Mouse (Mus musculus) layer of hippocampus, adult 9-10 months (tissue): Measurements from ENCODE around the gene Zp3.

ENCODE experiments used
- DNase-seq: peaks from one replicate; pipeline ENCODE4 v3.0.0; 2022; ENCODE audit warnings: low spot score

The Zp3 gene

GRCm38 (mm10) chr5:135962125-135962491, 17.8 kb upstream of the Zp3 start:
- no peak for DNase-seq

DNA sequence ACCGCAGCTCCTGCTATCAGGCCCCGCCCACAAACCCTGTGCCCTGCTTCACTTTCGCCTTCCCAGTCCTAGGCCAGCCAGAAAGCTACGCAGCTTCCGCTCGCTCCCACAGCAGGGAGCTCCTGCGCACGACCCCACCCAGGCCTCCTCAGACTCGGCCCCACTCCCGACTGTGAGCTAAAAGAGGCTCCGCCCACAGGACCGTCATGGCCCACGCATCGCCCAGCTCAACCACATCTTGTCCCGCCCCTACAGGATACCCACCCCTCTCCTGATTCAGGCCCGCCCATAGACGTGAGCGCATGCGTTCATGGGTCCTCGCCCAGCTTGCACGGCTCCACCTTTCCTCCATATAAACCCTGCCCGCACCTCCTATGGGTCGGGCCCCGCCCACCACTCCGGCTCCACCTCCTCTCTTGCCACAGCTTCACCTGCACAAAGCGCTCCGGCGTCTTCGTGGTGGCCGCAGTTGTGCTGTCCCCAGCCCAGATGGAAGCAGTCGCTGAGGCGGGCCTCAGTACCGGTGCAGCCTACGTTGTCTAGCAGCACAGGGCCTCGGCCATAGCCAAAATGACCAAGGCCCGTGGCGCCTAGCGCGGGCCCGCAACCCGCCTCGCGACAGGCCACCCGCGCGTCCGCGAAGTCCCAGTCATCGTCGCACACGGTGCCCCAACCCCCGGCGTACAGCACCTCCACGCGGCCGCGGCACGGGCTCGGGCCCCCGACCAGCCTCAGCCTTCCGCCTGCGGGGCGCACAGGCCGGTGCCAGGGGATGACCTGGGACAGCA, 17.2 kb upstream of the Zp3 start:
- DNase-seq = peak; percentile 92

DNA sequence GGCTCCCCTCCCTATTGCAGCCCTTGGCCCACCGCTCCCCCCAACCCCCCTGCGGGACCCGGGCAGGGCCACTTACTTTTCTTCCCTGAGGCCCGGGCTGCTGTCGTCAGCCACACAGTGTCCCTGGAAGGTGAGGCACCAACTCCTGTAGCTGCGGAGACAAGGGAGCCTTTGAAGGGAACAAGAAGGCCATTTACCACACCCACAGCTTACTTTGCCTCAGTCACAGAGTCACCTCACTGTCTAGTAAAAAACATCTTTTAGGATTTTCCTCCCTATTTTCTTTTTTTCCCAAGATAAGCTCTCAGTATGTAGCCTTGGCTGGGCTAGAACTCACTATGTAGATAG, 16.6 kb upstream of the Zp3 start:
- no peak for DNase-seq

DNA sequence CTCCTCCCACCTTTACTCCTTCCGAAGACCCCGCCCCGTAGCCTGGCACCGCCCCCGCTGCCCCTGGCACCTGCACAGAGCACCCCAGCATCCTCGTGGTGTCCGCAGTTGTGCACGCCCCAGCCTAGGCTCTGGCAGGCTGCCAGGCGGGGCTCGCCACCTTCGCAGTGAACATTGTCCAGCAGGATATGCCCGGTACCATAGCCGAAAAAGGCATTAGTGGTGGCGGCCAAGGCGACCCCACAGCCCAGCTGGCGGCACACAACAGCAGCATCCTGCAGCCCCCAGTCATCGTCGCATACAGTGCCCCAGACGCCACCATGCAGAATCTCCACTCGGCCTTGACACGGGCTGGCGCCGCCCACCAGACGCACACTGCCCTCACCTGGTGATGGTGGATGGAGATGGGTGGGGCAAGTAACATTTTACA, 14.4 kb upstream of the Zp3 start:
- no peak for DNase-seq

DNA sequence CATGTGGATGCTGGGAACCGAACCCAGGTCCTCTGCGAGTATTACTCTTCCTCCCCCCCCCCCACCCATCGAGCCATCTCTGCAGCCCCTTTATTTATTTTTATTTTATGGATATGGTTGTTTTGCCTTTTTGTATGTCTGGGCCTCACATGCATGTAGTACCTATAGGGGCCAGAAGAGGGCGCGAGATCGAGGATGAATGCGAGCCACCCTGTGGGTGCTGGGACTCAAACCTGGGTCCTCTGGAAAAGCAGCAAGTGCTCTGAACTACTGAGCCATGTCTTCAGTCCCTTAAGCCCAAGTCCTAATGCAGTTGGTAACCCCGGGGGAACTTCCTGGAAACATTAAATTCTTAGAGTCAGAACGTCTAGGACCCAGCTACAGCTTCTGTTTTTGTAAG, 13.0 kb upstream of the Zp3 start:
- DNase-seq = no peak

DNA sequence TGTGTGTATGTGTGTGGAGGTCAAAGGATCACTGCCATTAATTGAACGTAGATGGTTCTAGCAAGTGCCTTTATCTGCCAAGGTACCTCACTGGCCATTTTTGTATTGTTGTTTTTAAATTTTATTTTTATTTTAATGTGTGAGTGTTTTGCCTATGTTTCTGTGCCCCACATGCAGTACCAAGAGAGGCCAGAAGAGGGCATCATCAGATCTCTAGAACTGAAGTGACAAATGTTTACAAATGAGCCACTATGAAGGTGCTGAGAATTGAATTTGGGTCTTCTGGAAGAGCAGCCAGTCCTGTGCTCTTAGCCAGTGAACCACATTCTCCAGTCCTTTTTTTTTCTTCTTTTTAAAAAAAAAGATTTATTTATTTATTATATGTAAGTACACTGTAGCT, 11.1 kb upstream of the Zp3 start:
- DNase-seq = no peak

DNA sequence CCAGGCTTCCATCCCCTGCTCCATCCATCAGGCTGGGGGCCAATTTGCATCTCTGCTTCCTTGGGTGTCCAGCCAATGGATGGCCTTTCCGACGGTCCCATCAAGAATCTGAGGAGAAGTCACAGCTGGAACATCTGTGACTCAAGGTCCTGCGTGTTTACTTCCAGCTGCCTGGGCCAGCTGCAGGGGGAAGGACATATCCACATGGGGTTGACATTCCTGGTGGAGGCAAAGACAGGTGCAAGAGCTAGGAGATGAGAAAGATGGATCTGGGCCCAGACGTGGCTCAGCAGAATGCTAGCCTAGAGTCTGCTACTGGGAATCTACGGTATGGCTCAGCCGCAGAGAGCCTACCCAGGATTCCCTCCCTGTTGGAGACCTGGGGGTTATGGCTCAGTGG, 9.7 kb upstream of the Zp3 start:
- DNase-seq = no peak

- no peak for DNase-seq
Observed at GRCm38 (mm10) chr5:135971876-135972275, 8.0 kb upstream of the Zp3 start.

GRCm38 (mm10) chr5:135974365-135974764, 5.5 kb upstream of the Zp3 start, which contains the start of gene Ssc4d:
TSS of gene Ssc4d (minus strand) at chr5:135974531.
- DNase-seq = no peak

- DNase-seq = no peak
Observed at GRCm38 (mm10) chr5:135975893-135976668, 3.8 kb upstream of the Zp3 start.

GRCm38 (mm10) chr5:135979381-135979780, 518 bp upstream of the Zp3 start:
- no peak for DNase-seq

GRCm38 (mm10) chr5:135982398-135982797, 2.5 kb downstream of the Zp3 start:
- DNase-seq = no peak

DNA sequence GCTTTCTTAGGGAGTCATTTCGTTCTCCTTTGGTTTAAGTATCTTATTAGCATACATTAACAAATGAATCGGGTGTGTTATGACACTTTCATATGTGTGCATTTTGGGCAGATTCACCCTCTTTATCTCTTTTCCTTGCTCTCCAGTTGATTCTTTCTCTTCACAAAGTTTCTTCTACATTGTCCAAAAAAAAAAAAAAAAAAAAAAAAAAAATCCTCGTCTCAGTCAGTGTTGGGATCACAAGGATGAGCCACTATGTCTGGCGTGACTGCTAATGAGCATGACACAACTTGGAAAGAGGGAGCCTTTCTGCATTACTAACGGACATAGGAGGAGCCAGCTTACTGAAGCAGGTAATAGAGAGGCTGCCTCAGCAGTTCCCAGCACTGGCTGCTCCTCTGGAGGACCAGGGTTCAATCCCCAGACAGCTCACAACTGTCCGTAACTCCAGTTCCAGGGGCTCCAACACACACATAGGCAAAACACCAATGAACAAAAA, 4.7 kb downstream of the Zp3 start:
- no peak for DNase-seq

DNA sequence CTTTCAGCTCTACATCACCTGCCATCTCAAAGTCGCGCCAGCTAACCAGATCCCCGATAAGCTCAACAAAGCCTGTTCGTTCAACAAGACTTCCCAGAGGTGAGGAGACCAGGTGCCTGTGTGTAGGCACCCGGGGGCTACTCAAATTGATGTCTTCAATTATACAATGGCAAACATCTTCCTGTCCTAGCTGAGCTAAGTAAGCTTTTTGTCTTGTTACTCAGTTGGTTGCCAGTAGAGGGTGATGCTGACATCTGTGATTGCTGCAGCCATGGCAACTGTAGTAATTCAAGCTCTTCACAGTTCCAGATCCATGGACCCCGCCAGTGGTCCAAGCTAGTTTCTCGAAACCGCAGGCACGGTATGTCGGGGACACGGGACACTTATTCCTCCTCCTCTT, 7.3 kb downstream of the Zp3 start:
- no peak for DNase-seq

DNA sequence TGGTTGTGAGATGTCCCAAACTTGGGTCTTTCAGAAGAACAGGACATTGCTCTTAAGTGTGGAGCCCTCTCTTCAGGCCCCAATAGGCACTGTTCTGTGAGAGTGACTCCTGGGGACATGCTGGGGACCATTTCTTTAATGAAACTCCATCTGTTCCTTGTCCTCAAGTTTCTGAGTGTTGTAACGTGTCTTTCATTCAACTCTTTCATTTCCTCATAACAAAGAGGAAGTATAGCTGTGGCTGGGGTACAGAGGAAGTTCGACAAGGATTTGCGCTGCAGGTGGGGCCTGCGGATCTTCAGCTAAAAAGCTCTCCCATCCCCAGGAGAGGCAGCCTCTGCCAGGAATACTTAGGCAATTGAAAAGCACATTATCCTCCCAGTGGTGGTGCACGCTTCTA, 10.7 kb downstream of the Zp3 start:
- DNase-seq = no peak

DNA sequence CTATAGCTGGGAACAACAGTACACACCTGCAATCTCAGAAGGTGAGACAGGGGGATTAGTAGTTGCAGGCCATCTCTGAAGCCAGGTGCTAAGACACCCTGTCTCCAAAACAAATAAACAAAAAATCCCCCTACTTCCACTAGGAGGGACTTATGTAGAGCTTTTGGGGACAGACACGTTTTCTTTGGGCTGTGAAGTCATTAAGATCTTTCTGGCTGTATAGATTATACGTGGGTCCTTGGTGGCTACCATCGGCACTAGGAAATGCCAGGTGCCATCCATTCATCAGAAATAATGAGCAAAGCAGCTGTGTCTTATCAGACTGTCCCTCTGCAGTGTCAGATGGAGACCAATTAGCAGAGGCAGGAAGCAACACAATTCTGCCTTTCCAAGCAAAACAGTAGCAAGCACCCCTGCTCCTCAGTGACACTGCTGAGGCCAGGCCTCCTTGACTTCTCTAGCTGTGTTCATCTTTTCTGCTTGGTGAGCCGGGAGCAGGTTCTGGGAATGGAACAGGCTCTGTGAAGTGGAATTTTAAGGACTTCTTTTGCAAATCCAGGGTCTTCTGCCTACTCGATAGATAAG, 13.6 kb downstream of the Zp3 start:
- DNase-seq = no peak

GRCm38 (mm10) chr5:135994335-135994724, 14.4 kb downstream of the Zp3 start:
- no peak for DNase-seq

DNA sequence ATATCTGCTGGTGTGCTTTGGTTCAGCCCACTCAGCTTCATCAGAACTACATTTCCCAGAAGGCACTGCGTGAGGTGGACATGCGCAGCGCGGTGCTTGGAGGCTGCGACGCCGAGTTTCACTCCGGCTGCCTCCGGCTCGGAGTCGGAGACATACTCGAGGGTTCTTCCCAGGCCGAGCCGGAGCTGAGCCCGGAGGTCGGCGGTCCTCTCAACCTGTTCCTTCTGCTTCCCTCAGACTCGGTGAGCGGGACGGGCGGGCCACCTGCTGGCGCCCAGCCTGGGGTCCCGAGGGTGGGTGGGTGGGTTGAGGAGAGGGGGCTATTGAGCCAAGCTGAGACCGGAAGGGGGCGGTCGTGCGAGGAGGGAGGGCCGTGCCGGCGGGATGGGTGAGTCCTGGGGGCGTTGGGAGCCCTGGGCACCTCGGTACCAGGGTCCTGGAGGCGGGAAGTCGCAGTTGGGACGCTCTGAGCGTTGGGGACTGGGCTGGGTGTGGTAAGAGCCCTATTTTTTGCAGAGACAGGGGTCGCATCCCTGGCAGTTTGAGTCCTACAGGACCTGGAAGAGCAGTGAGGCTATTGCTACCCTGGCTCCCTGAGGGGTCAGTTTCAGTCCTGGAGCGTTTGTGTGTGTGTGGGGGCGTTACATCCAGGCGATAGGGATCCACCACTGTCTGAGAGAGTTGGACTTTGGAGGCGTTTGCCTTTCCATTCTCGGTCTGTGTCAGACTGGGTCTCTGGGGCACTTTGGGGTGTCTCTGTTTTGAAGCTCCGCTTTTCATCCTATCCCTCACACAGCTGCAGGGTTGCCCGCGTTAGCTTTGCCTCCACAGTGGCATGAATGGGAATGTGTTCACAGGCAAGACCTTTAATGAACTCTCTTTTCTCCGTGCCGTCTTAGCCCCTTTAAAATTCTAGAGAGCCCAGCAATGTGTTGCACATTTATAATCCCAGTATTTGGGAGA, 15.1 kb downstream of the Zp3 start, which contains the start of gene Dtx2:
Dtx2 (plus strand) TSS at position 76 of the 963 bp plus-strand sequence.
- DNase-seq = peak; percentile 87

GRCm38 (mm10) chr5:135996162-135996561, 16.3 kb downstream of the Zp3 start:
- no peak for DNase-seq

- no peak for DNase-seq
Observed at GRCm38 (mm10) chr5:136001222-136001621, 21.3 kb downstream of the Zp3 start.

- no peak for DNase-seq
Observed at GRCm38 (mm10) chr5:136002325-136002724, 22.4 kb downstream of the Zp3 start.

DNA sequence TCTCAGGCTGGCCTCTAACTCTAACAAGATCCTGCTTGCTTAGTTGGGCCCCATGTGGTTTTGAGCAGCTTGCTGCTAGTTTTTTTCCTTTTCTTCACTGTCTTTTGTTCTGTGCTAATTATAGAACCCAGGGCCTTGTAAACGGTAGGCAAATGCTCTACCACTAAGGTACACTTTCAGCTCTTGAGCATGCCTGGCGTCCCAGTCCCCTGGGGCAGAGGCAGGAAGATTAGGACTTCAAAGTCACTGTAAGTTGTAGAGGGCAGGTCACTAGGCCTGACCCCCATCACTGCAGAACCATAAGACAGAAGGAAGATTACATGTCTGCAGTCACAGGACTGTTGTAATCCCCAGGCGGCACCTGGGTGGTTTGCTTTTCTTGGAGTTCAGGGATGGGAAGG, 22.9 kb downstream of the Zp3 start:
- DNase-seq = no peak
